Mouse (Mus musculus): ENCODE results near the gene Cenpe. TPM values are rescaled to one million over a fixed set of nuclear protein-coding genes. Genes with fewer than 3 reads are reported as not detected.

Gene Cenpe
- polyA plus RNA-seq, 1 experiment from 2014 or later = 20.0 TPM

GRCm38 (mm10) chr3:135260233-135260632, 47.9 kb downstream of the Cenpe start:
- H3K9me3 ChIP-seq (ENCODE audit: control insufficient read depth, low read length) = no peaks in the 10 kb centered on the region
- peaks cover 99% of the 10 kb centered on the region for H3K36me3 ChIP-seq (ENCODE audit: control insufficient read depth, insufficient read depth, low read length)
- no peaks in the 10 kb centered on the region for H3K27me3 ChIP-seq (ENCODE audit: control insufficient read depth, insufficient read depth, low read length)
- no peak overlapping the region for H3K27ac ChIP-seq (replicated peaks in 1 of 2; ENCODE audit: control insufficient read depth in 1 of 2, insufficient read depth in 1 of 2, low read depth in 2 of 2, low read length in 2 of 2)
- H3K9ac ChIP-seq (ENCODE audit: low read length) = no peak overlapping the region
- no peak for ATAC-seq (ENCODE audit: insufficient number of reproducible peaks, insufficient read depth, low FRiP score, low read depth)
- no peaks in the 10 kb centered on the region for H3K4me1 ChIP-seq (ENCODE audit: control insufficient read depth in 2 of 2, insufficient read depth in 2 of 2, low read length in 2 of 2)
- 90% methylated on average over 7 of the region's 7 CpGs for WGBS
- H3K4me3 ChIP-seq (ENCODE audit: control insufficient read depth in 1 of 2, insufficient read depth in 1 of 2, low read depth in 1 of 2, low read length in 2 of 2) = no peak overlapping the region
- no peak overlapping the region for H3K4me2 ChIP-seq (ENCODE audit: low read length)

DNA sequence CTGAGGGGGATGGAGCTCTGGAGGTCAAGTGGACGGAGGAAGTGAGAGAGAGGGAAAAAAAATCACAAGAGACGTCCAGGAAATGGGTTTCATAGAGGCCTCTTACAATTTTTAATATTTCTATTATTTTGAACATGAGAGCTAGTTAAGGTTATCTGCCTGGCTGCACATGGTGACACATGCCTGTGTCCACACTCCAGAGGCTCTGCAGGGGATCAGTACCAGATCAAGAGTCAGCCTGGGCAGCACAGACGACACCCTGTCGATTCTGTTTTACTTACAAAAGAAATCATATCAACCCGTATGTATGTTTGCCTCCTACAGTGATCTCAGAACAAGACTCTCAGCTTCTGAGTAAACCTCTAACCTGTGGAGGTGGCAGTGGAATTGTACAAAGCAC, 56.3 kb downstream of the Cenpe start:
- H3K27ac ChIP-seq (replicated peaks in 1 of 2; ENCODE audit: control insufficient read depth in 1 of 2, insufficient read depth in 1 of 2, low read depth in 2 of 2, low read length in 2 of 2) = no peak overlapping the region
- H3K9ac ChIP-seq (ENCODE audit: low read length) = no peak overlapping the region
- ATAC-seq (ENCODE audit: insufficient number of reproducible peaks, insufficient read depth, low FRiP score, low read depth) = no peak
- no peaks in the 10 kb centered on the region for H3K4me1 ChIP-seq (ENCODE audit: control insufficient read depth in 2 of 2, insufficient read depth in 2 of 2, low read length in 2 of 2)
- 86% methylated on average over 5 of the region's 5 CpGs for WGBS
- no peak overlapping the region for H3K4me3 ChIP-seq (ENCODE audit: control insufficient read depth in 1 of 2, insufficient read depth in 1 of 2, low read depth in 1 of 2, low read length in 2 of 2)
- peaks cover 97% of the 10 kb centered on the region for H3K36me3 ChIP-seq (ENCODE audit: control insufficient read depth, insufficient read depth, low read length)
- no peaks in the 10 kb centered on the region for H3K9me3 ChIP-seq (ENCODE audit: control insufficient read depth, low read length)
- no peaks in the 10 kb centered on the region for H3K27me3 ChIP-seq (ENCODE audit: control insufficient read depth, insufficient read depth, low read length)
- H3K4me2 ChIP-seq (ENCODE audit: low read length) = no peak overlapping the region

- no peak for ATAC-seq (ENCODE audit: insufficient number of reproducible peaks, insufficient read depth, low FRiP score, low read depth)
- Histone ChIP-seq H3K9ac (ENCODE audit: low read length) (no peak overlapping the region), H3K4me2 (ENCODE audit: low read length) (no peak overlapping the region), H3K4me1 (ENCODE audit: control insufficient read depth in 2 of 2, insufficient read depth in 2 of 2, low read length in 2 of 2) (no peaks in the 10 kb centered on the region), H3K9me3 (ENCODE audit: control insufficient read depth, low read length) (no peaks in the 10 kb centered on the region), H3K27ac (replicated peaks in 1 of 2; ENCODE audit: control insufficient read depth in 1 of 2, insufficient read depth in 1 of 2, low read depth in 2 of 2, low read length in 2 of 2) (no peak overlapping the region), H3K4me3 (ENCODE audit: control insufficient read depth in 1 of 2, insufficient read depth in 1 of 2, low read depth in 1 of 2, low read length in 2 of 2) (no peak overlapping the region), H3K36me3 (ENCODE audit: control insufficient read depth, insufficient read depth, low read length) (peaks cover 89% of the 10 kb centered on the region), H3K27me3 (ENCODE audit: control insufficient read depth, insufficient read depth, low read length) (no peaks in the 10 kb centered on the region)
- 85% methylated on average over 10 of the region's 10 CpGs for WGBS
Measured at GRCm38 (mm10) chr3:135269391-135269990, 57.2 kb downstream of the Cenpe start.

- 79% methylated on average over 12 of the region's 12 CpGs for WGBS
- no peaks in the 10 kb centered on the region for H3K4me1 ChIP-seq (ENCODE audit: control insufficient read depth in 2 of 2, insufficient read depth in 2 of 2, low read length in 2 of 2)
- H3K27me3 ChIP-seq (ENCODE audit: control insufficient read depth, insufficient read depth, low read length) = no peaks in the 10 kb centered on the region
- no peak overlapping the region for H3K4me2 ChIP-seq (ENCODE audit: low read length)
- no peak overlapping the region for H3K4me3 ChIP-seq (ENCODE audit: control insufficient read depth in 1 of 2, insufficient read depth in 1 of 2, low read depth in 1 of 2, low read length in 2 of 2)
- no peak overlapping the region for H3K27ac ChIP-seq (replicated peaks in 1 of 2; ENCODE audit: control insufficient read depth in 1 of 2, insufficient read depth in 1 of 2, low read depth in 2 of 2, low read length in 2 of 2)
- H3K36me3 ChIP-seq (ENCODE audit: control insufficient read depth, insufficient read depth, low read length) = peaks cover 64% of the 10 kb centered on the region
- ATAC-seq (ENCODE audit: insufficient number of reproducible peaks, insufficient read depth, low FRiP score, low read depth) = no peak
- no peak overlapping the region for H3K9ac ChIP-seq (ENCODE audit: low read length)
- no peaks in the 10 kb centered on the region for H3K9me3 ChIP-seq (ENCODE audit: control insufficient read depth, low read length)
Measured at GRCm38 (mm10) chr3:135272627-135273026, 60.3 kb downstream of the Cenpe start.

- H3K36me3 ChIP-seq (ENCODE audit: control insufficient read depth, insufficient read depth, low read length) = peaks cover 60% of the 10 kb centered on the region
- no peak overlapping the region for H3K27ac ChIP-seq (replicated peaks in 1 of 2; ENCODE audit: control insufficient read depth in 1 of 2, insufficient read depth in 1 of 2, low read depth in 2 of 2, low read length in 2 of 2)
- no peak overlapping the region for H3K4me2 ChIP-seq (ENCODE audit: low read length)
- H3K9ac ChIP-seq (ENCODE audit: low read length) = no peak overlapping the region
- H3K4me1 ChIP-seq (ENCODE audit: control insufficient read depth in 2 of 2, insufficient read depth in 2 of 2, low read length in 2 of 2) = no peaks in the 10 kb centered on the region
- H3K4me3 ChIP-seq (ENCODE audit: control insufficient read depth in 1 of 2, insufficient read depth in 1 of 2, low read depth in 1 of 2, low read length in 2 of 2) = no peak overlapping the region
- H3K9me3 ChIP-seq (ENCODE audit: control insufficient read depth, low read length) = no peaks in the 10 kb centered on the region
- ATAC-seq (ENCODE audit: insufficient number of reproducible peaks, insufficient read depth, low FRiP score, low read depth) = no peak
- H3K27me3 ChIP-seq (ENCODE audit: control insufficient read depth, insufficient read depth, low read length) = no peaks in the 10 kb centered on the region
- 93% methylated on average over 13 of the region's 13 CpGs for WGBS
Measured at GRCm38 (mm10) chr3:135273047-135273446, 60.7 kb downstream of the Cenpe start.

DNA sequence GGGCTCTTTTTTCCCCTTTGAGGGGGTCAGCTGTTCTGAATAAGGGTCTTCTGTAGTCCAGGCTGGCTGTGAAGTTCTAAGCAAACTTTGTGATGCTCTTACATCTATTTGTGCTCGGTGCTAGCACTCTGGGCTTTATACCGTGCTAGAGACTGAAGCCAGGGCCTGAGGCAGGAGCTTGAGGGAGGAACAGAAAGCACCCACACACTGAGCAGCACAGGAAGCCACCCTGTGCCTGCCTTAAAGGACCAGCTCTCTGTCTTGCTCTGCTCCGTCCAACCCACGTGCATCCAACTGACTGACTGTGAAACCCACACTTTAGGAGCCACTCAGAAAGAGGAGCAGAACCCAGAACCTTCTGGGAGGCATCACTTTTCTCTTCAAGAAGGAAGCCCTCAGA, 67.8 kb downstream of the Cenpe start:
- Histone ChIP-seq H3K27me3 (ENCODE audit: control insufficient read depth, insufficient read depth, low read length) (no peaks in the 10 kb centered on the region), H3K4me3 (ENCODE audit: control insufficient read depth in 1 of 2, insufficient read depth in 1 of 2, low read depth in 1 of 2, low read length in 2 of 2) (no peak overlapping the region), H3K9me3 (ENCODE audit: control insufficient read depth, low read length) (no peaks in the 10 kb centered on the region), H3K4me1 (ENCODE audit: control insufficient read depth in 2 of 2, insufficient read depth in 2 of 2, low read length in 2 of 2) (no peaks in the 10 kb centered on the region), H3K27ac (replicated peaks in 1 of 2; ENCODE audit: control insufficient read depth in 1 of 2, insufficient read depth in 1 of 2, low read depth in 2 of 2, low read length in 2 of 2) (no peak overlapping the region), H3K36me3 (ENCODE audit: control insufficient read depth, insufficient read depth, low read length) (no peaks in the 10 kb centered on the region), H3K9ac (ENCODE audit: low read length) (no peak overlapping the region), H3K4me2 (ENCODE audit: low read length) (no peak overlapping the region)
- WGBS = 81% methylated on average over 4 of the region's 4 CpGs
- no peak for ATAC-seq (ENCODE audit: insufficient number of reproducible peaks, insufficient read depth, low FRiP score, low read depth)

GRCm38 (mm10) chr3:135280669-135281415, 68.5 kb downstream of the Cenpe start, which contains the start of gene Bdh2:
Gene Bdh2 (plus strand): TSS chr3:135281221.
- Histone ChIP-seq H3K4me3 (ENCODE audit: control insufficient read depth in 1 of 2, insufficient read depth in 1 of 2, low read depth in 1 of 2, low read length in 2 of 2) (peak within 1 kb of the TSS in 1 of 2 experiments; percentile 2; a peak in 1 of 4 replicates), H3K4me2 (ENCODE audit: low read length) (peak within 1 kb of the TSS; percentile 35), H3K4me1 (ENCODE audit: control insufficient read depth in 2 of 2, insufficient read depth in 2 of 2, low read length in 2 of 2) (no peaks in the 10 kb centered on the region), H3K36me3 (ENCODE audit: control insufficient read depth, insufficient read depth, low read length) (no peaks in the 10 kb centered on the region), H3K9ac (ENCODE audit: low read length) (0 out of 2 replicates have a peak within 1 kb of the TSS, but pooled peaks have one; percentile 25), H3K27me3 (ENCODE audit: control insufficient read depth, insufficient read depth, low read length) (no peaks in the 10 kb centered on the region), H3K9me3 (ENCODE audit: control insufficient read depth, low read length) (no peaks in the 10 kb centered on the region), H3K27ac (replicated peaks in 1 of 2; ENCODE audit: control insufficient read depth in 1 of 2, insufficient read depth in 1 of 2, low read depth in 2 of 2, low read length in 2 of 2) (no peak within 1 kb of the TSS)
- 25% methylated on average over 14 of the region's 14 CpGs for WGBS
- no peak for ATAC-seq (ENCODE audit: insufficient number of reproducible peaks, insufficient read depth, low FRiP score, low read depth)

Measured in heart, embryonic 14.5 days (tissue).